Mouse (Mus musculus) heart, postnatal 25 days (tissue): ENCODE data around the gene Npw. TPM values are rescaled to one million over a fixed set of nuclear protein-coding genes. Genes with fewer than 3 reads are reported as not detected.

ENCODE experiments used
- DNase-seq: peaks from one replicate; pipeline ENCODE4 v3.0.0; 2022; ENCODE audit warnings: low spot score
- intact Hi-C: fragments of 180-260 bp; cut with DNase I; formaldehyde crosslinking; loops from one replicate; pipeline ENCODE4 v1.15.1; 2025
- total RNA-seq, 2 experiments: library from RNA; stranded (reverse); gene quantifications; 2 replicates each; pipeline ENCODE4 v1.2.3; 2021

The Npw gene
- total RNA-seq: not detected

- DNase-seq: no peak
- intact Hi-C loops: no loop called here
Measured at GRCm38 (mm10) chr17:24658017-24658758, at the start of gene Npw. Gene Npw (minus strand): TSS chr17:24658457.

- DNase-seq: no peak
- intact Hi-C loops: loop anchor here (1.0 kb wide), 1 partner anchor 32 kb away; no protein-coding TSS in a partner anchor
Measured at GRCm38 (mm10) chr17:24707801-24708425, 49.7 kb upstream of the Npw start.

- peak; percentile 85 for DNase-seq
- intact Hi-C loops: loop anchor here (1.0 kb wide), 1 partner anchor 31 kb away; no protein-coding TSS in a partner anchor
Measured at GRCm38 (mm10) chr17:24706982-24707800, 48.9 kb upstream of the Npw start, which contains the start of gene Tbl3. Gene Tbl3 (minus strand): TSS chr17:24707660.

GRCm38 (mm10) chr17:24705821-24706220, 47.6 kb upstream of the Npw start:
- DNase-seq: no peak

GRCm38 (mm10) chr17:24701251-24701650, 43.0 kb upstream of the Npw start:
- no peak for DNase-seq
- intact Hi-C loops: no loop called here

More at GRCm38 (mm10) chr17:24705821-24706220, 47.6 kb upstream of the Npw start:
- intact Hi-C loops: no loop called here

- no peak for DNase-seq
Measured at GRCm38 (mm10) chr17:24699473-24699872, 41.2 kb upstream of the Npw start.

GRCm38 (mm10) chr17:24698715-24699114, 40.5 kb upstream of the Npw start:
- DNase-seq: no peak
- intact Hi-C loops: no loop called here

More at GRCm38 (mm10) chr17:24699473-24699872, 41.2 kb upstream of the Npw start:
- intact Hi-C loops: no loop called here

- intact Hi-C loops: no loop called here
- no peak for DNase-seq
Measured at GRCm38 (mm10) chr17:24697985-24698384, 39.7 kb upstream of the Npw start.

GRCm38 (mm10) chr17:24696011-24696697, 37.9 kb upstream of the Npw start, which contains the start of the genes Gfer and Noxo1:
Gene Gfer (minus strand): TSS chr17:24696156.
Gene Noxo1 (plus strand): TSS chr17:24696234.
- intact Hi-C loops: no loop called here
- DNase-seq: peak; percentile 79

GRCm38 (mm10) chr17:24695326-24696010, 37.2 kb upstream of the Npw start:
- intact Hi-C loops: no loop called here
- no peak for DNase-seq

GRCm38 (mm10) chr17:24692385-24692784, 34.1 kb upstream of the Npw start:
- DNase-seq: no peak
- intact Hi-C loops: no loop called here

GRCm38 (mm10) chr17:24689251-24690081, 31.2 kb upstream of the Npw start, which contains the start of gene Syngr3:
Gene Syngr3 (minus strand): TSS chr17:24689955.
- no peak for DNase-seq
- intact Hi-C loops: no loop called here

- intact Hi-C loops: no loop called here
- no peak for DNase-seq
Measured at GRCm38 (mm10) chr17:24687599-24687998, 29.3 kb upstream of the Npw start.

GRCm38 (mm10) chr17:24687146-24687595, 28.9 kb upstream of the Npw start:
- DNase-seq: no peak
- intact Hi-C loops: no loop called here

- DNase-seq: no peak
- intact Hi-C loops: no loop called here
Measured at GRCm38 (mm10) chr17:24686514-24686913, 28.3 kb upstream of the Npw start.

- intact Hi-C loops: no loop called here
- no peak for DNase-seq
Measured at GRCm38 (mm10) chr17:24677500-24678080, 19.3 kb upstream of the Npw start.

GRCm38 (mm10) chr17:24676877-24677276, 18.6 kb upstream of the Npw start:
- intact Hi-C loops: loop anchor here (1.0 kb wide), 1 partner anchor 30 kb away; the partner anchor contains the start of gene Tbl3
- no peak for DNase-seq

GRCm38 (mm10) chr17:24676187-24676586, 17.9 kb upstream of the Npw start:
- intact Hi-C loops: loop anchor here (1.0 kb wide), 1 partner anchor 31 kb away; the partner anchor contains the start of gene Tbl3
- no peak for DNase-seq
